8 mouse cellular contexts compared by ENCODE assay signal in genomic region chr17:22165722-22166294, GRCm38 (mm10). TPM values are rescaled to one million over a fixed set of nuclear protein-coding genes. Genes with fewer than 3 reads are reported as not detected.
DNase-seq lines count a peak whose midpoint lies in the region; ATAC-seq and TF ChIP-seq lines count a peak whose summit lies in the region.
"Not testable (repeated sequence)": the region's sequence is repeated elsewhere in the genome, so short reads cannot be mapped to it uniquely, and the experiment has no call there.

Zfp947 (minus strand) TSS chr17:22166190.

- peak within 1 kb of the TSS; percentile 44 for H3K4me3 ChIP-seq in ES-Bruce4 (ENCODE audit: low read depth, low read length)
- H3K4me3 ChIP-seq in forebrain, embryonic 13.5 days = peak within 1 kb of the TSS; percentile 55
- H3K4me3 ChIP-seq in heart, postnatal 0 days (ENCODE audit: low read depth, low read length) = peak within 1 kb of the TSS; percentile 62
- peak within 1 kb of the TSS; percentile 60 for H3K4me3 ChIP-seq in liver, embryonic 13.5 days (replicated peaks)
- H3K4me3 ChIP-seq in stomach, embryonic 16.5 days (replicated peaks; ENCODE audit: low read length) = peak within 1 kb of the TSS; percentile 57

- H3K27ac ChIP-seq in ES-Bruce4 (ENCODE audit: insufficient read depth, low read length) = peak within 1 kb of the TSS; percentile 47; the same call in 1 of the 2 replicates
- not testable (repeated sequence) for H3K27ac ChIP-seq in forebrain, embryonic 13.5 days; liver, embryonic 13.5 days
- peak within 1 kb of the TSS; percentile 81 for H3K27ac ChIP-seq in heart, postnatal 0 days (ENCODE audit: low read depth)
- H3K27ac ChIP-seq in stomach, embryonic 16.5 days (ENCODE audit: low read length) = peak within 1 kb of the TSS; percentile 72

- not testable (repeated sequence) for TF ChIP-seq POLR2A in ES-Bruce4 (IDR thresholded peaks at IDR 0.05; ENCODE audit: insufficient read depth, low read length)

- TF ChIP-seq CTCF in ES-Bruce4 (IDR thresholded peaks at IDR 0.05; ENCODE audit: low read depth, low read length) = peak; percentile 9
- TF ChIP-seq CTCF in heart, postnatal 0 days (IDR thresholded peaks at IDR 0.05; ENCODE audit: low read depth) = not testable (repeated sequence)

- H3K4me2 ChIP-seq in forebrain, embryonic 13.5 days = peak within 1 kb of the TSS; percentile 64
- H3K4me2 ChIP-seq in heart, postnatal 0 days (ENCODE audit: low read depth, low read length) = peak within 1 kb of the TSS; percentile 59
- peak within 1 kb of the TSS; percentile 67 for H3K4me2 ChIP-seq in liver, embryonic 13.5 days
- peak within 1 kb of the TSS; percentile 52 for H3K4me2 ChIP-seq in stomach, embryonic 16.5 days (ENCODE audit: low read depth, low read length)

- 0 out of 2 replicates have a peak, but pooled peaks have one; percentile 46 for TF ChIP-seq EP300 in ES-Bruce4 (IDR thresholded peaks at IDR 0.05; ENCODE audit: insufficient read depth, low read depth, low read length)
- not testable (repeated sequence) for TF ChIP-seq EP300 in heart, postnatal 0 days (IDR thresholded peaks at IDR 0.05; ENCODE audit: low read depth)

- not testable (repeated sequence) for H3K4me1 ChIP-seq in ES-Bruce4 (ENCODE audit: control insufficient read depth, insufficient read depth, low read length); forebrain, embryonic 13.5 days; heart, postnatal 0 days (ENCODE audit: control insufficient read depth, insufficient read depth); liver, embryonic 13.5 days (replicated peaks); stomach, embryonic 16.5 days (ENCODE audit: control insufficient read depth, insufficient read depth, low read length)

- WGBS in forebrain, embryonic 13.5 days = under 1% methylated on average over 16 of the region's 16 CpGs
- WGBS in heart, postnatal 0 days = under 1% methylated on average over 16 of the region's 16 CpGs
- WGBS in liver, embryonic 13.5 days (ENCODE audit: insufficient replicate concordance) = under 1% methylated on average over 16 of the region's 16 CpGs
- 0% methylated on average over 16 of the region's 16 CpGs for WGBS in stomach, embryonic 16.5 days

- not testable (repeated sequence) for H3K9me3 ChIP-seq in ES-Bruce4 (replicated peaks; ENCODE audit: control insufficient read depth, insufficient read depth, low read length, poor library complexity, severe bottlenecking); forebrain, embryonic 13.5 days (replicated peaks); heart, postnatal 0 days (replicated peaks; ENCODE audit: control insufficient read depth, low read length); liver, embryonic 13.5 days (replicated peaks); stomach, embryonic 16.5 days (replicated peaks; ENCODE audit: control insufficient read depth, low read length)

- peak; percentile 5 for DNase-seq in c-Kit-positive CD71-positive TER-119-positive erythroid progenitor cells, embryonic 14.5 days (ENCODE audit: low spot score)
- DNase-seq in heart, postnatal 0 days (ENCODE audit: low spot score) = peak; percentile 67
- peak; percentile 70 for DNase-seq in kidney, postnatal 14 days
- peak; percentile 13 for DNase-seq in liver, embryonic 13.5 days
- peak; percentile 19 for DNase-seq in naive thymus-derived CD4-positive, alpha-beta T cell, adult 2 months (ENCODE audit: low read depth)

- not testable (repeated sequence) for H3K27me3 ChIP-seq in ES-Bruce4 (ENCODE audit: control insufficient read depth, insufficient read depth, low read length, poor library complexity, severe bottlenecking); forebrain, embryonic 13.5 days; heart, postnatal 0 days (ENCODE audit: control insufficient read depth, insufficient read depth, low read length); liver, embryonic 13.5 days; stomach, embryonic 16.5 days (ENCODE audit: control insufficient read depth, insufficient read depth, low read length)

- not testable (repeated sequence) for H3K36me3 ChIP-seq in ES-Bruce4 (ENCODE audit: control insufficient read depth, insufficient read depth, low read length, poor library complexity, severe bottlenecking); forebrain, embryonic 13.5 days (ENCODE audit: poor library complexity, severe bottlenecking); heart, postnatal 0 days (replicated peaks; ENCODE audit: control insufficient read depth, insufficient read depth, low read length); liver, embryonic 13.5 days; stomach, embryonic 16.5 days (ENCODE audit: control insufficient read depth, insufficient read depth, low read length)

- peak within 1 kb of the TSS; percentile 76 for H3K9ac ChIP-seq in ES-Bruce4 (ENCODE audit: low read depth, poor library complexity, severe bottlenecking)
- H3K9ac ChIP-seq in forebrain, embryonic 13.5 days = peak within 1 kb of the TSS; percentile 70
- peak within 1 kb of the TSS; percentile 57 for H3K9ac ChIP-seq in heart, postnatal 0 days (replicated peaks; ENCODE audit: low read depth, low read length)
- peak within 1 kb of the TSS; percentile 65; the same call in 1 of the 2 replicates for H3K9ac ChIP-seq in liver, embryonic 13.5 days
- H3K9ac ChIP-seq in stomach, embryonic 16.5 days (ENCODE audit: low read length) = peak within 1 kb of the TSS; percentile 72

- peak; percentile 86 for ATAC-seq in forebrain, embryonic 13.5 days
- ATAC-seq in heart, postnatal 0 days (ENCODE audit: insufficient read depth, low read depth) = peak; percentile 93
- ATAC-seq in liver, embryonic 13.5 days (ENCODE audit: low read depth) = peak; percentile 87
- peak; percentile 93 for ATAC-seq in stomach, embryonic 16.5 days (ENCODE audit: insufficient read depth, low FRiP score)

RNA-seq across cellular contexts. Expression of gene Zfp947, which starts in this region (rescaled TPM):
- 0.99 and 1.5 TPM in 2 replicates for polyA plus RNA-seq in ES-Bruce4 (2011; ENCODE audit: insufficient read depth, insufficient read length, low read depth, missing spikeins)
- polyA plus RNA-seq in forebrain, embryonic 13.5 days (2015; fragmentation: Nextera tagmentation; extraction: Ambion mirVana) = 1.3 and 1.4 TPM in 2 replicates
- total RNA-seq in heart, postnatal 0 days (2014; rRNA removed; ENCODE audit: low replicate concordance) = 0.62 and 2.6 TPM in 2 replicates
- polyA plus RNA-seq in heart, postnatal 0 days (2015; fragmentation: Nextera tagmentation; extraction: Ambion mirVana) = 2.4 and 2.5 TPM in 2 replicates
- 0.47 and 0.65 TPM in 2 replicates for polyA plus RNA-seq in liver, embryonic 13.5 days (2015; fragmentation: Nextera tagmentation; extraction: Ambion mirVana)
- polyA plus RNA-seq in stomach, embryonic 16.5 days (2015; fragmentation: Nextera tagmentation; extraction: Ambion mirVana) = 2.8 and 3.0 TPM in 2 replicates

Comparison
In these comparisons a context has a peak if more than half of its experiments do, and no peak if none do; other contexts are left out.
1. Peak in DNase-seq, ATAC-seq, H3K4me3 ChIP-seq, H3K9ac ChIP-seq and H3K4me2 ChIP-seq in liver, embryonic 13.5 days; RNA of the gene not detected or under 1 TPM.
2. DNase-seq: peak in every context shown above with its lines; median percentile 70 in kidney, postnatal 14 days; 67 in heart, postnatal 0 days; 19 in naive thymus-derived CD4-positive, alpha-beta T cell, adult 2 months; 13 in liver, embryonic 13.5 days; 5 in c-Kit-positive CD71-positive TER-119-positive erythroid progenitor cells, embryonic 14.5 days.